Mouse (Mus musculus) T-helper 1 cell (primary cell): ENCODE results near the gene Hmcn1.

Source experiments
- in situ Hi-C: fragments of 300-600 bp; cut with MboI, MseI; formaldehyde crosslinking; loops from one replicate; pipeline ENCODE4 v1.15.1; 2025; ENCODE audit warnings: high pct_unique_total_duplicates

Hmcn1 gene

GRCm38 (mm10) chr1:150992711-150993161 lies 499 bp downstream of the Hmcn1 start:
- in situ Hi-C loops = loop anchor here (10.0 kb wide), 1 partner anchor 208 kb away; no protein-coding TSS in a partner anchor

GRCm38 (mm10) chr1:150991745-150992554 lies 1.3 kb downstream of the Hmcn1 start:
- in situ Hi-C loops = loop anchor here (10.0 kb wide), 1 partner anchor 207 kb away; no protein-coding TSS in a partner anchor

DNA sequence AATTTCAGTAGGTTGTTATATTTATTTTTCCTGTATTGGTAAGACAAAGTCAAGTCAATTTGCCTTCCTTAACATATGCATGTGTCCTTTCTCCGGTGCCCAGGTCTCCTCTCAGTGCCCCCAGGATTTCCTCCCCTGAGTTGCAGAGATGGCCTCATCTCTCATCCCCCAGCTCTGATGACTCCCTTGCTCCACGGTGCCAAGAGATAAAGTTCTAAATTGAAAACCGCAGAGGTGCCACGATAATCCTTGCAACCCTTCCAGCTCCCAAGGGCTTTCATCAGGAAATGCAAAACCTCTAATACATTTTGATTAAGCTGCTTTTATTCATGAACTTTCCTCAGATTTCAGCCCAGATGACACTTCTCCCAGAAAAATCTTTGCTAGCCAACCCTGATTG lies 8.3 kb downstream of the Hmcn1 start:
- in situ Hi-C loops = no loop called here

- in situ Hi-C loops = no loop called here
These were observed 9.1 kb downstream of the Hmcn1 start for GRCm38 (mm10) chr1:150984092-150984503.

DNA sequence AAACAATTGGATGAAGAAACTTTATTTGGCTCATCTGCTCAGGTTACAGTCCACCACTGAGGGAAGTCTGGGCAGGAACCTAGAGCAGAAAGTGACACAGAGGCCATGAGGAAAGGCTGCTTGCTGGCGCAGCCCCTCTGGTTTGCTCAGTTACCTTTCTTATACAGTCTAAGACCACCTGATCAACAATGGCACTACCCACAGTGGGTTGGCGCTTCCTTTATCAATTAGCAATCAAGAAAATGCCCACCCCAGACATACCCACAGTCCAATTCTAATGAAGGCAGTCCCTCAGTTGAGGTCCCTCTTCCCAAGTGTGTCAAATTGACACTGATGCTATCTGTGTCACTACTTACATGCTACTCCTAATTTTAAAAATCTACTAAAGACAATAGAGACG lies 14.6 kb downstream of the Hmcn1 start:
- in situ Hi-C loops = no loop called here

GRCm38 (mm10) chr1:150976263-150976662 lies 17.0 kb downstream of the Hmcn1 start:
- in situ Hi-C loops = no loop called here

GRCm38 (mm10) chr1:150959486-150960074 lies 33.7 kb downstream of the Hmcn1 start:
- in situ Hi-C loops = no loop called here

GRCm38 (mm10) chr1:150951004-150951403 lies 42.2 kb downstream of the Hmcn1 start:
- in situ Hi-C loops = no loop called here

- in situ Hi-C loops = no loop called here
These were observed 43.2 kb downstream of the Hmcn1 start for GRCm38 (mm10) chr1:150950046-150950445.

DNA sequence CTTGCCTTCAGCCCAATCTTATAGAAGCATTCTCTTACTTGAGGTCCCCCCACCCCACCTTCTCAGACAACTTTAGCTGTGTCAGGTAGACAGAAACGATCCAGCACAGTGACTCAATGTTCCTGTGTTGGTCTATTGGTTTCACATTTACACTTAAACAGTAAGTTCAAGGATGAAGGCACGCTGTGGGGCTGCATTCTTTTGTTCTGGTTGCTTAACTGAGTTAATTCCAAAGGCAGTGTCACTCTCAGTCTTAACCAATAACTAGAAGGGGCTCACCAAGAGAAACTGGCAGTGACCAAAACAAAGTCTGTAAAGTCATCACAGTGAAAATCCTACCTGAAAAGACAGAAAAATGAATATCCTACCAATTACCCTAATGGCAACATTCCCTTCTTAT lies 44.3 kb downstream of the Hmcn1 start:
- in situ Hi-C loops = loop anchor here (10.0 kb wide), 1 partner anchor 1794 kb away; no protein-coding TSS in a partner anchor

- in situ Hi-C loops = loop anchor here (10.0 kb wide), 1 partner anchor 1789 kb away; no protein-coding TSS in a partner anchor
These were observed 49.6 kb downstream of the Hmcn1 start for GRCm38 (mm10) chr1:150943601-150944000.

DNA sequence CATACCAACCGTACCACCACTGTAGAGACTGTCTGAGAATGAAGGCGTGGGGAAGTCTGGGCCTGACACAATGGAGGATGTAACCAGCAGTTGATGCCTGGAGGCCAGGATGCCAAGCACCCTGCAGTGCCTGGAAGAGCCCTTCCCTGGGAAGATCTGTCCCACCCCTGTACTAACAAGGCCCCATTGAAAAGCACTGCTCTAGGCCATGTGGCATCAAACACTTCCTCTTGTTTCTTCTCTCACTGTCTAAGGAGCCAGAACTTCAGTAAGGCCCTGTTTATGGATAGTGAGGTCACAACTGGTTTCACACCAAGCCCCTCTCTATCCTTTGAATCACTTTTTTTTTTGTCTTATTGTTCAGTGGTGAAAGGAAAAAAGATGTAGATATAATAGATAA lies 51.1 kb downstream of the Hmcn1 start:
- in situ Hi-C loops = loop anchor here (10.0 kb wide), 1 partner anchor 1787 kb away; no protein-coding TSS in a partner anchor

DNA sequence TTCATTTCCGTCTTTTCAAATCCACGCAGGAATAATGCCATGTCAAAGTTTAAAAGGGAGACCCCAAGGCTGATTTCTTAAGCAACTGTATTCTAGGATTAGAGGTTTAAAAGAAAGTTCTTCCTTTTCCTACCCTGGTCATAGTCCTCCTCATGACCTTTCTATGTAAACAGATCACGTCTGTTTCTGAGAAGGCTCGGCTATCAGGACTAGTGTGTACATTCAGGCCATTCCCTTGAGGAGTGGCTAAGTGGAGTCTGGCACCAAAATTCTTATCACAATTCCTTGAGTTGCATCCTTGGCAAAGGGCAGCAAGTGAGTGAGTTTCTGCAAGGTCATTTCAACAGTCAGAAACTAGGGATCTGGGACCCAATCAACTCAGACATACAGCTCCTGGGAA lies 56.4 kb downstream of the Hmcn1 start:
- in situ Hi-C loops = no loop called here

DNA sequence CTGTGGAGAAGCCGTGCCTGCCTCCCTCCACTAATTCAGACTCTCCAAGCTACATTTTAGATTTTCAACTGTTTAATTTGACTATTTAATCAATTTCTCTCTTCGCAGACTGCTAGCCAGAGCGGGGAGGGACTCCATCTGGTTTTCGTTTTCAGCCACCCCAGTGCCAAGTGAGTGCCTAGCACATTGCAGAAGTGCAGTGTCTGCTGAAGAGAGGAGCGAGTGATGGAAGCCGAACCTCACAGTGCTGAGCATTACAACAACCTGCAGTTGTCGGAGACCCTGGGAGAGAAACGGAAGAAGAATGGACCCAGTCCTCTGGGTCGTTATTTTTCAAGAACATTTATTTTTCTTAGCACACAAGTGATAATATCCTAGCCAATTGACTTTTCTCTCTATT lies 59.6 kb downstream of the Hmcn1 start:
- in situ Hi-C loops = no loop called here

DNA sequence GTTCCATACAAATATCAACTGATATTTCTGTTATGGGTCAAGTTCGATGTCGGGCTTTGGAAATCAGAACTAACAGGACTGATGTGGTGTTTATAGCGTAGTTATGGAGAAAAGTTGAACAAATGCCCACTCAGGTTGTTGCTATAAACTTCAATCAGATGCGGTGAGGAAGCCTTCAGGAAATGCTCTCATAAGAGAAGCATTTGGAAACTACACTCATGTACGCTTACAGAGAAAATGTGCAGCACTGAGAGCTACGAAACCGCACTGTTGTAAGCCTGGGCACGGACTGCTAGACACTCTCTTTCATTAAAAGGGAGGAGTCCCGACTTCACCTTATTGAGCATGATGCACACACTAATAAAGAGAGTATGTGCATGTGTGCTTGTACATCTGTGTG lies 72.4 kb downstream of the Hmcn1 start:
- in situ Hi-C loops = no loop called here

DNA sequence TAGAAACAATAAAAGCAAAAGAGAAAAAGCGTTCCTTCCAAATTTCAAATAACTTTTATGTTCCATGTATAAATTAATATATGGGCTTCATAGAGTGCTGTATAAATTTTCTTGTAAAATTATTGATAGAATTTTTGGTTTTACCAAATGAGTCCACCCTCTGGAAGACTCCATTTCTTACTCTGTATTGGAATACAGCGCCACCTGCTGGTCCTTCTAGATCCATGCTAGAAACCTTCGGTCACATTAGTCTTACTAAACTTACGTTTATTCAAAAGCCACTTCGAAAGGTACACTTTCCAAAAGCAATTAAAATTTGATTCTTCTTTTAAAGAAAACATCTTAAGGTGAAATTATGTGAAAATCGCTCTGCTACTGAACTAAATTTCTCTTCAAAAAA lies 73.0 kb downstream of the Hmcn1 start:
- in situ Hi-C loops = no loop called here

DNA sequence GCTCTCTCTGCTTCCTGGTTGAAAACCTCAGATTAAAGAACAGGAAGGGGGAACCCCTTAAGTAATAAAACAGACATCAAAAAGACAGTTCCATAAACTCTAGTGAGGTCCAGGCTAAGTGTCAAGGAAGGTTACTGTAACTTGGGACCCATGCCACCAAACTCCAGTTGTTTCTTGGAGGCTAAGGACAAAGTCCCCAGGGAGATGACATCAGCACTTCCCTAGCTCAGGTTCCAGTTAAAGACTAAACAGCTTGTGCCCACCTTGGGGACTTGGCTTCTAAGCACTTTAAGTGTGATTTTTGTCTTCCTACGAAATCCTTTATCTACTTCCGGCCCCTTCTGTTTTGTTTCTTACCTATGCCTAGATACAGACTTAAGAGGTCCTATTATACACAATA lies 78.3 kb downstream of the Hmcn1 start:
- in situ Hi-C loops = no loop called here

DNA sequence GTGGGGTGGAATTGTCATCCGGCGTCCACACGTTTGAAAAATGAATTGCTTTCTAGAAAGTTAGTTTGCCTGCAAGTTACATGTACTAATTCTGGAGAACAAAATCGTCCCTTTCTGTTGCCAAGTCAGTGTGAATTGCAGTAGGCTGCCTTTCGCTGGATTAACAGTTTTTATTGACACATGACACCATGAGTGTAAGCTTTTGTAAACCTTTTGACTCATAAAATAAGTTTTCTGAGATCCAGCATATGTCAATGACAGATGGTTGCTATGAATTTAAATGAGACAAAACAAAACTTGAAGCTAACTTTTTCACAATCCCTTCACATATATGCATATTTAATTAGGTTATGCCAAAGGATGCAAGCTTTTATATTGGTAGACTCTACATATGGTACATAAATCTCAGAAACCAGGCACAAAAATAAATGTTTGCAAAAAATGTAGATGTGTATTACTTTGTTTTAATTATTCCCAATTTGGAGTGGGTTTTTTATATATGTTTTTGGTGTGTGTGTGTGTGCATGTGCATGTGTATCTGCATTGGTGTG lies 79.6 kb downstream of the Hmcn1 start:
- in situ Hi-C loops = no loop called here

DNA sequence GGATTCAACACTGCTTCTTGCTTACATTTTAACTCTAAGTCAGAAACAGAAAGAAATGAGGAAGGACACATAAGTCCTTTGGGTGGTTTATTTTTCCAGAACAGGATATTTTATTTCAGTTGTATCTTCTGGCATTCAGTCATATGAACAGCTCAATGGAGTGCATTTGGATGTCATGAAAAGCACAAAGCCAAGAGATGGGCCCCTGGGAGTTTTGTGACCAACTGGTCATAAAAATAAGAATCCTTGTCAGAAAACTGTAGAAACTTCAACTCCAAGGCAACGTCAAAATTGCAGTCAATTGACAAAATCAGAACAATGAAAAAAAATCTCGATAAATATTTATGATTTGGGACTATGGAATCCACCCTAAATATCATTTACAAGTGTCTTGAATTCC lies 83.6 kb downstream of the Hmcn1 start:
- in situ Hi-C loops = no loop called here

- in situ Hi-C loops = no loop called here
These were observed 99.5 kb downstream of the Hmcn1 start for GRCm38 (mm10) chr1:150893677-150894188.

DNA sequence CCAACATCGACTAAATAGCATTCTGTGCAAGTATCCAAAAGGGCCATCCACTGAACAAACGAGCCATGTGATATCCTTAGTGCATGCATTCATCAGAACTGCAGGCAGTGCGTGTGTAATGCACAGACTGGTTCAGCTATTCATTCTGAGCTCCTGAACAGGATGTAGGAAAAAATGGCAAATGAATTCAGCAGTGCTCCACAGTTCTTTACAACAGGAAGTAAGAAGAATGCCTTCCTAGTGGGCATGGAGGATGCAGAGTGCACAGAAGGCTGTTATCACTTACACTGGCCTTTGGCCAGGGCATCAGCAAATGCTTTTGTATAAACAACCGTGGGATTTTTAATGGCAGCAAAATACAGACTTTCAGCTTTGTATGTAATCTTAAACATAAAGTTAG lies 103.2 kb downstream of the Hmcn1 start:
- in situ Hi-C loops = no loop called here

DNA sequence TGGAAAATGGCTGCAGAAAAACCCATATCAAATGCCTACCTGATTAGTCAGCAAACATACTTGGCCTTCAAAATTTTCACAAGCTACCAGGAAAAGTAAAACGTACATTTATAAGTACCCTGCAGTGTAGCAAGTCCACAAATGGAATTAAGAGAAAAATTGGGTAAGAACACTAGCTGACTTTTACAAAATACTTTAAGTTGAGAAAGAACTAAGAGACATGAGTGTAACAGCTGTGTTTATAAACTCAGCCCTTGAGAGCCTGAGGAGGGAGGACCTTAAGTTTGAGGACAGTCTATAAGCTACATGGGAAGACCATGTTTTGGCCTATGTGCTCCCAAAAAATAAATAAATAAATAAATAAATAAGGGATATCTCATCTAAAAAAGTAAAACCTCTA lies 107.0 kb downstream of the Hmcn1 start:
- in situ Hi-C loops = no loop called here
